Mouse (Mus musculus) monocyte, adult 5-6 weeks (primary cell): Measurements from ENCODE around the gene Armc6. TPM values are rescaled to one million over a fixed set of nuclear protein-coding genes. Genes with fewer than 3 reads are reported as not detected.
"Not testable (repeated sequence)": the region's sequence is repeated elsewhere in the genome, so short reads cannot be mapped to it uniquely, and the experiment has no call there.

Source experiments
- ATAC-seq: fragments of 153-309, 156-312 bp; replicated peaks from 2 replicates; pipeline ENCODE4 v1.8.0; 2017; ENCODE audit warnings: mild to moderate bottlenecking; ENCODE audit not compliant: low TSS enrichment, insufficient number of reproducible peaks, severe bottlenecking, poor library complexity, low FRiP score
- total RNA-seq: library from RNA; stranded (forward); fragments of 200-1000, 200-491, 200-594 nt; gene quantifications from 3 replicates; pipeline ENCODE4 v1.2.3, GENCODE M21; 2017

Gene Armc6
- total RNA-seq, 1 experiment from 2014 or later, result 1.7 TPM

GRCm38 (mm10) chr8:70237842-70238241, 3.6 kb upstream of the Armc6 start:
- no peak for ATAC-seq

GRCm38 (mm10) chr8:70234781-70235128, 489 bp upstream of the Armc6 start:
- ATAC-seq, result no peak; the same call in none of the 2 replicates

GRCm38 (mm10) chr8:70233606-70234005, 660 bp downstream of the Armc6 start:
- no peak for ATAC-seq

- no peak for ATAC-seq
These were observed 3.4 kb downstream of the Armc6 start for GRCm38 (mm10) chr8:70230837-70231236.

- no peak for ATAC-seq
These were observed 6.3 kb downstream of the Armc6 start for GRCm38 (mm10) chr8:70227997-70228396.

- no peak for ATAC-seq
These were observed 10.9 kb downstream of the Armc6 start for GRCm38 (mm10) chr8:70223341-70223740.

- no peak for ATAC-seq
These were observed 12.2 kb downstream of the Armc6 start for GRCm38 (mm10) chr8:70222041-70222440.

- no peak for ATAC-seq
These were observed 13.4 kb downstream of the Armc6 start for GRCm38 (mm10) chr8:70220911-70221310.

GRCm38 (mm10) chr8:70220236-70220840, 13.9 kb downstream of the Armc6 start:
- ATAC-seq, result no peak

GRCm38 (mm10) chr8:70219107-70219684, 15.1 kb downstream of the Armc6 start:
- no peak for ATAC-seq

GRCm38 (mm10) chr8:70217441-70217840, 16.8 kb downstream of the Armc6 start:
- no peak for ATAC-seq

- no peak for ATAC-seq
These were observed 17.7 kb downstream of the Armc6 start for GRCm38 (mm10) chr8:70216566-70216965.

- ATAC-seq, result not testable (repeated sequence)
These were observed 18.1 kb downstream of the Armc6 start for GRCm38 (mm10) chr8:70216161-70216560.

GRCm38 (mm10) chr8:70215092-70215491, 19.2 kb downstream of the Armc6 start:
- no peak for ATAC-seq

- no peak for ATAC-seq
These were observed 19.9 kb downstream of the Armc6 start for GRCm38 (mm10) chr8:70214411-70214810.

- peak; percentile 90 for ATAC-seq
These were observed 21.9 kb downstream of the Armc6 start, which contains the start of gene Slc25a42 for GRCm38 (mm10) chr8:70212112-70213055. TSS of gene Slc25a42 (minus strand) at chr8:70212305.

- no peak for ATAC-seq
These were observed 22.5 kb downstream of the Armc6 start for GRCm38 (mm10) chr8:70211726-70212111.

- ATAC-seq, result no peak
These were observed 23.0 kb downstream of the Armc6 start for GRCm38 (mm10) chr8:70211275-70211674.

GRCm38 (mm10) chr8:70210538-70210937, 23.7 kb downstream of the Armc6 start:
- no peak for ATAC-seq

- no peak for ATAC-seq
These were observed 26.1 kb downstream of the Armc6 start for GRCm38 (mm10) chr8:70208130-70208529.
